Mouse (Mus musculus): ENCODE measurements around the gene Mrps6.

- TF ChIP-seq GATA1 (IDR thresholded peaks at IDR 0.05; ENCODE audit: borderline replicate concordance, low read length) (no peak), FLI1 (IDR thresholded peaks at IDR 0.05; ENCODE audit: low read length) (no peak)
Measured at GRCm38 (mm10) chr16:92064801-92065200, 6.7 kb downstream of the Mrps6 start.
